33 mouse cellular contexts compared by ENCODE assay signal in genomic region chr3:96590657-96591056, GRCm38 (mm10). TPM values are rescaled to one million over a fixed set of nuclear protein-coding genes. Genes with fewer than 3 reads are reported as not detected.
"Had no signal": no experiment of that assay in that cellular context is flagged by ENCODE, and none has a peak within 500 bp of the region (broad histone marks: within the 10 kb centered on the region; RNA-seq: fewer than 3 reads in every experiment).

No protein-coding gene starts in this region.

- H3K9me3 ChIP-seq: heart, embryonic 10.5 days; hindbrain, embryonic 10.5 days; intestine, embryonic 15.5 days; limb, embryonic 10.5 days; liver, embryonic 13.5 days; liver, embryonic 15.5 days had no signal

- H3K27me3 ChIP-seq: heart, embryonic 12.5 days had no signal

- H3K4me3 ChIP-seq: gastrocnemius, adult 2 months; heart, embryonic 10.5 days; heart, embryonic 12.5 days; hindbrain, embryonic 10.5 days; hindbrain, embryonic 12.5 days; intestine, embryonic 15.5 days; left cerebral cortex, adult 2 months; limb, embryonic 10.5 days; limb, embryonic 12.5 days; liver, embryonic 13.5 days; liver, embryonic 15.5 days had no signal

- DNase-seq: gastrocnemius, adult 2 months; gastrocnemius, postnatal 10 days; gastrocnemius, postnatal 25 days; heart, adult 18-20 months; heart, postnatal 10 days; heart, postnatal 4 days; kidney, adult 18-20 months; kidney, adult 8-10 months; kidney, postnatal 10 days; kidney, postnatal 25 days; kidney, postnatal 4 days; liver; liver, embryonic 13.5 days had no signal

- H3K36me3 ChIP-seq: hindbrain, embryonic 10.5 days; hindbrain, embryonic 12.5 days; intestine, embryonic 15.5 days; limb, embryonic 12.5 days; liver, embryonic 15.5 days had no signal

- H3K27ac ChIP-seq: gastrocnemius, adult 2 months; heart, embryonic 10.5 days; hindbrain, embryonic 10.5 days; hindbrain, embryonic 12.5 days; hindbrain, embryonic 14.5 days; intestine, embryonic 15.5 days; left cerebral cortex, adult 2 months; limb, embryonic 10.5 days; limb, embryonic 12.5 days; liver, embryonic 13.5 days; liver, embryonic 15.5 days had no signal

- H3K9ac ChIP-seq: heart, embryonic 12.5 days; hindbrain, embryonic 12.5 days; hindbrain, embryonic 14.5 days; intestine, embryonic 15.5 days; limb, embryonic 12.5 days; liver, embryonic 13.5 days; liver, embryonic 15.5 days had no signal

- ATAC-seq: hindbrain, embryonic 16.5 days; inflammation-experienced regulatory T-cells, adult 6 months; intestine, embryonic 15.5 days; intestine, postnatal 0 days had no signal

- H3K4me2 ChIP-seq: heart, embryonic 12.5 days; hindbrain, embryonic 12.5 days; hindbrain, embryonic 14.5 days; intestine, embryonic 15.5 days; limb, embryonic 12.5 days; liver, embryonic 11.5 days; liver, embryonic 13.5 days; liver, embryonic 15.5 days had no signal

RNA-seq across cellular contexts. Expression of gene Ankrd34a, which starts 5.8 kb away (rescaled TPM):
- total RNA-seq: granulocyte monocyte progenitor cell, adult 5-6 weeks had no signal

RNA-seq across cellular contexts. Expression of gene Gm16253, which starts 13.9 kb away (rescaled TPM):
- total RNA-seq: granulocyte monocyte progenitor cell, adult 5-6 weeks; layer of hippocampus, adult 8-10 months; layer of hippocampus, postnatal 10 days; layer of hippocampus, postnatal 25 days; left cerebral cortex, adult 2 months; left cerebral cortex, postnatal 14 days; left cerebral cortex, postnatal 36 days had no signal
- polyA plus RNA-seq: liver, embryonic 13.5 days had no signal
